Mouse (Mus musculus) granulocyte monocyte progenitor cell, adult 5-6 weeks (primary cell): ENCODE data around the gene Prkcb. TPM values are rescaled to one million over a fixed set of nuclear protein-coding genes. Genes with fewer than 3 reads are reported as not detected.

Source experiments
- ATAC-seq: replicated peaks from 2 replicates; pipeline ENCODE4 v1.8.0; 2016; ENCODE audit warnings: mild to moderate bottlenecking, moderate TSS enrichment, inconsistent platforms; ENCODE audit not compliant: poor library complexity, severe bottlenecking
- total RNA-seq, 2 experiments: library from RNA; stranded (forward) in 1 of 2; stranded (reverse) in 1 of 2; fragments of 200-712, 200-1000 nt in 1 of 2; fragments of >200 nt in 1 of 2; fragmentation: Nextera tagmentation in 1 of 2; gene quantifications; 2 replicates each; pipeline ENCODE4 v1.2.3; 2014 to 2017

The Prkcb gene
- total RNA-seq, 2 experiments from 2014 or later: 21.4 to 25.8 TPM

DNA sequence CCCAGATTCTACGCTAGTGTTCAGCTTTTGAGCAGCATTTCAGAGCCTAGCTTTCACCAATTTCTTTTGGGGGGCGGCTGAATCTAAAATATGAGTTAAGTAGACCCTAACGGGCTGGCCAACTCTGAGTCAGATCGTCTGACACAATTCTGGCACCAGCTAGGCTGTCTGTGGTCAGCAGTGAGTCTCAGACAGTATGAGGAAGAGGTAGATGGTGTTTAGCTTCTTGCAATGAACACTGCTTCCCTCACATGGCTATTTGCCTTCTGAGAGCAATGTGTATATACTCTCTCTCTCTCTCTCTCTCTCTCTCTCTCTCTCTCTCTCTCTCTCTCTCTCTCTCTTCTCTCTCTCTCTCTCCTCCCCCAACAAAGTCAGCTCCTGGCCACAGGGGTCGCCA lies 344.4 kb downstream of the Prkcb start:
- no peak for ATAC-seq

GRCm38 (mm10) chr7:122633463-122633862 lies 344.9 kb downstream of the Prkcb start:
- no peak for ATAC-seq

- ATAC-seq: no peak
Observed at GRCm38 (mm10) chr7:122643676-122644075, 355.1 kb downstream of the Prkcb start.

DNA sequence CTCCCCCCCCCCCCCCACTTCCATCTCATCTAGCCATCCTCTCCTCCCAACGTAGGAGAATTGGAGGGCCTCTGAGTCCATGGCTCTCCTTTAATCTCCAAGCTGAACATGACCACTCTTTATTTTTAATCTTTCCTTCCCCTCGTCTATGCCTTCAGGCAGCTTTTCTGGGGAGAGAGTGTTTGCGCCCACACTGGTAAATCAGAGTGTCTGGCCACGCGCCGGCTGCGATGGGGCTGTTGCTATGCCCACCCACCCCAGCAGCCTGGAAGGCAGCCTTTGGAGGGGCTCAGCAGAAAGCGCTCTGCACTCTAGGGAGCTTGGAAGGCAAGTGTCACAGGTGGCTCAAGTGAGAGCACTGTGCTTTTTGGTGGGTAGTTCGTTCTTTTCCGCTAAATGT lies 360.8 kb downstream of the Prkcb start:
- no peak for ATAC-seq

DNA sequence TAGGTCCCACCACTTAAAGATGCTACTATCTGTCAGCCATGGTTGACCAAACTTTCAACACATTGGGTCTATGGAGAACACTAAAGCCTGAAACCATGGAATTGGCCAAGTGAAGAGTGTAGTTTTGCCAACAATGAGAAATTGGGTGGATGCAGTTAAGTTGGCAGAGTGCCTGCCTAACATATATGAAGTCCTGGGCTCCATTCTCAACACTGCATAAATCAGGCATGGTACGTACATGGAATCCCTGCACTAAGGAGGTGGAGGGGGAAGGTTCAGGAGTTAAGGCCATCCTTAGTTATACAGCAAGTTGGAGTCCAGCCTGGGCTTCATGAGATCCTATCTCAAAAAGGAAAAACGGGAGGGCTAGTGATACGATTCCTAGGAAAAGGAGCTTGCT lies 364.0 kb downstream of the Prkcb start:
- no peak for ATAC-seq

GRCm38 (mm10) chr7:122656671-122657070 lies 368.1 kb downstream of the Prkcb start:
- ATAC-seq: no peak

- ATAC-seq: no peak
Observed at GRCm38 (mm10) chr7:122657423-122658126, 369.0 kb downstream of the Prkcb start.

DNA sequence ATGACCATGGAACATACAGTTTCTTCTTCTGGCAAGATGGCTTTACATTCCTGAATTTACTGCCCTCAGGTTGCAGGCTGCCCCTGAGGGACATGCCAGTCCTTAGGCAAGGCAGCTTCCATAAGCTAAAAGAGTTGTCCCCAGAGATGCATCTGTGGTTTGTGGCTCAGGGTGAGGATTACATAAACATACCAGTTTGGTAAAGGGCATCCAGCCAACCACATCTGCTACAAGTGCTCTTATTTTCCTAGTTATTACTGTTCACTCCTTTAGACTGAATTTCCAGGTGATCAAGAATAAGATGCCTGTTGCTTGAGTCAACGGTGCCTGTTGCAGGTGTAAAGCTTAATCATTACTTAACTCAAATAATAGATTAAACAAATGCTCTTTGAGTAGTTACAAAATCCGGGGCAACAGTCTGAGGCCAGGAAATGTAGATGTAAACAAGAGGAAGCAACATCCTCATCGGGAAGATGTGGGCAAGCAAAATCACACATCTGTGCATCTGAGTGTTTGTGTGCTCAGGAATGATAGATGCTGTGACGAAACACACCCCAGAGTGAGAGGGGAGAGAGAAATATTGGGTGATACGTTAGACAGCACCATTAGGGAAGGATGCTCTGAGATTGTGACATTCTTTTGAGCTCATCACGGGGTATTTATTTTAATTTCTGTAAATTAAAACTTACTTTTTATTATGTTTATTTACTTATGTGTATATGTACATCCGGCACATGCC lies 376.9 kb downstream of the Prkcb start:
- no peak for ATAC-seq

DNA sequence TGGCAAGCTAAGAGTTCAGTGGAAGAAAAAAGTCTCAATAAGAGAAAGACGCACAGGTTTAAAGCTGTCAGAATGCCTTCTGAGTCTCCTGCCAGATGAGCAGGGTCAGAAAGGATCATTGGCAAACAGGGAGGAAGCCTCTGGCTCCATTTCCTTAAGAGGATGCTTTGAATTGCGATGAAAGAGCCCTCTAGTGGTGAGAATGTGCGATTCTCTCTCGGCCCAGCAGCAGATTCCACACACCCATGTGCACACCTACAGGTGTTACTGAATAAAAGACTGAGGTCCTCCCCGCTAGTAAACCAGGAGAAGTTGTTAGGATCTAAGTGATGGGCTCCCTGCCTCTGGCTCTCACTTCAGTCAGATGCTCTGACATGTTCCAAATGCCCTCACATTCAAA lies 379.4 kb downstream of the Prkcb start:
- ATAC-seq: no peak

- ATAC-seq: peak; percentile 40; the same call in 1 of the 2 replicates
Observed at GRCm38 (mm10) chr7:122670442-122670872, 381.9 kb downstream of the Prkcb start, which contains the start of gene Cacng3. Gene Cacng3, plus strand, starts transcription at chr7:122670492.

DNA sequence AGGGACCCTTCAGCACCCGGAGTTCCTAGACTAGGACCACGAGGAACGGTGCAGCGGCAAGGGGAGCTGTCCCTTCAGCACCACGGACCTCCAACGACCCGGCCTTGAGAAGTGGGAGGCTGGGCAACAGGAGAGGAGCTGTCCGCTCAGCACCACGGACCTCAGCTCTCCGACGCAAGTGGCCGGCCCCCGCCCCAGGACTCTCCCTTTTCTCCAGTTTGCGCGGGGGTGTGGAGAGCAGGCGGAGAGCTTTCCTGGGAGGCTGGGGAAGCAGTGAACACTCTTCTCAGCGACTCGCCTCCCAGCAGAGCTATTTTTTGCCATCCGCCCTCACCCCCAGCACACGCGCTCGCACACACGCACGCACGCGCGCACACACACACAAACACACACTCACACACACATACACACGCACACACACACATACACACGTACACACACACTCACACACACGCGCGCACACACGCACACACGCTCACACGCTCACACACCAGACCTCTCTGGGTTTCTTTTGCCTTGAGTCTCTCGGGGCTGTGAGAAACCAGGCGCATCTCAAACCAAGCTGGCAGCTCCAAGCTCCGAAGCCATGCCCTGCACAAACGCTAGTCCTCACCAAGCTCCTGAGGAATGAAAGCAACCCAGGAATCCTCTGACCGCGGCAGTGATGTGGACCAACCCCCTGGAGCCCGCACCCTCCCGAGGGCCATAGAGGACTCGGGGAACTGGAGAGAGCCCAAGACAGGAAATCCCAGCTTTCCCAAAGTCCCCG lies 382.5 kb downstream of the Prkcb start:
- ATAC-seq: peak; percentile 100

- no peak for ATAC-seq
Observed at GRCm38 (mm10) chr7:122672981-122673380, 384.4 kb downstream of the Prkcb start.

- ATAC-seq: no peak
Observed at GRCm38 (mm10) chr7:122675207-122675606, 386.7 kb downstream of the Prkcb start.

Other genes starting within 250 kb of the Prkcb start
- 40.0 and 41.5 TPM in 2 replicates for gene Ubfd1, start 221.6 kb upstream of the Prkcb start, total RNA-seq (2014; fragmentation: Nextera tagmentation)
- 35.7 and 36.5 TPM in 2 replicates for gene Ubfd1, start 221.6 kb upstream of the Prkcb start, total RNA-seq (2017)
- 7.0 and 12.1 TPM in 2 replicates for gene Ears2, start 221.5 kb upstream of the Prkcb start, total RNA-seq (2014; fragmentation: Nextera tagmentation)
- gene Ears2, start 221.5 kb upstream of the Prkcb start, total RNA-seq (2017): 5.8 and 7.2 TPM in 2 replicates
- 218 and 319 TPM in 2 replicates for gene Ndufab1, start 186.9 kb upstream of the Prkcb start, total RNA-seq (2014; fragmentation: Nextera tagmentation)
- gene Ndufab1, start 186.9 kb upstream of the Prkcb start, total RNA-seq (2017): 102 and 116 TPM in 2 replicates
- 40.6 and 41.8 TPM in 2 replicates for gene Palb2, start 155.8 kb upstream of the Prkcb start, total RNA-seq (2014; fragmentation: Nextera tagmentation)
- gene Palb2, start 155.8 kb upstream of the Prkcb start, total RNA-seq (2017): 20.4 and 26.4 TPM in 2 replicates
- gene Dctn5, start 155.7 kb upstream of the Prkcb start, total RNA-seq (2014; fragmentation: Nextera tagmentation): 62.6 and 69.1 TPM in 2 replicates
- 72.8 and 79.9 TPM in 2 replicates for gene Dctn5, start 155.7 kb upstream of the Prkcb start, total RNA-seq (2017)
- 13.4 and 25.5 TPM in 2 replicates for gene Plk1, start 129.3 kb upstream of the Prkcb start, total RNA-seq (2014; fragmentation: Nextera tagmentation)
- 31.7 and 34.6 TPM in 2 replicates for gene Plk1, start 129.3 kb upstream of the Prkcb start, total RNA-seq (2017)
- gene Ern2, start 102.5 kb upstream of the Prkcb start, total RNA-seq (2014; fragmentation: Nextera tagmentation): not detected in 2 replicates
- not detected in 2 replicates for gene Ern2, start 102.5 kb upstream of the Prkcb start, total RNA-seq (2017)
- gene Chp2, start 69.3 kb upstream of the Prkcb start, total RNA-seq (2014; fragmentation: Nextera tagmentation): 1.7 TPM in 1 of 2 replicates, not detected in the other
- not detected in 2 replicates for gene Chp2, start 69.3 kb upstream of the Prkcb start, total RNA-seq (2017)